Mouse (Mus musculus): ENCODE data around the gene Tacc3. TPM values are rescaled to one million over a fixed set of nuclear protein-coding genes. Genes with fewer than 3 reads are reported as not detected.
A peak's percentile ranks its signal among the peaks of the same experiment; 100 is the strongest.

Tacc3 gene
- polyA plus RNA-seq, 1 experiment, result 185 TPM

GRCm38 (mm10) chr5:33716467-33716866, 58.5 kb downstream of the Tacc3 start:
- no peak overlapping the region for H3K27ac ChIP-seq (ENCODE audit: insufficient read depth, low read length)
- H3K27me3 ChIP-seq (ENCODE audit: control insufficient read depth, insufficient read depth, low read length, poor library complexity, severe bottlenecking), result no peaks in the 10 kb centered on the region
- peaks cover 3% of the 10 kb centered on the region for H3K4me1 ChIP-seq (ENCODE audit: control insufficient read depth, insufficient read depth, low read length)
- no peaks in the 10 kb centered on the region for H3K9me3 ChIP-seq (replicated peaks; ENCODE audit: control insufficient read depth, insufficient read depth, low read length, poor library complexity, severe bottlenecking)
- H3K9ac ChIP-seq (ENCODE audit: low read depth, poor library complexity, severe bottlenecking), result no peak overlapping the region
- H3K36me3 ChIP-seq (ENCODE audit: control insufficient read depth, insufficient read depth, low read length, poor library complexity, severe bottlenecking), result no peaks in the 10 kb centered on the region
- no peak overlapping the region for H3K4me3 ChIP-seq (ENCODE audit: low read depth, low read length)
- TF ChIP-seq EP300 (IDR thresholded peaks at IDR 0.05; ENCODE audit: insufficient read depth, low read depth, low read length) (no peak), POLR2A (IDR thresholded peaks at IDR 0.05; ENCODE audit: insufficient read depth, low read length) (no peak), CTCF (IDR thresholded peaks at IDR 0.05; ENCODE audit: low read depth, low read length) (no peak)

GRCm38 (mm10) chr5:33718460-33718859, 60.5 kb downstream of the Tacc3 start:
- H3K36me3 ChIP-seq (ENCODE audit: control insufficient read depth, insufficient read depth, low read length, poor library complexity, severe bottlenecking), result no peaks in the 10 kb centered on the region
- H3K9ac ChIP-seq (ENCODE audit: low read depth, poor library complexity, severe bottlenecking), result no peak overlapping the region
- no peak for TF ChIP-seq EP300 (IDR thresholded peaks at IDR 0.05; ENCODE audit: insufficient read depth, low read depth, low read length)
- no peak for TF ChIP-seq CTCF (IDR thresholded peaks at IDR 0.05; ENCODE audit: low read depth, low read length)
- TF ChIP-seq POLR2A (IDR thresholded peaks at IDR 0.05; ENCODE audit: insufficient read depth, low read length), result no peak
- H3K4me3 ChIP-seq (ENCODE audit: low read depth, low read length), result no peak overlapping the region
- peaks cover 17% of the 10 kb centered on the region for H3K27me3 ChIP-seq (ENCODE audit: control insufficient read depth, insufficient read depth, low read length, poor library complexity, severe bottlenecking)
- no peak overlapping the region for H3K27ac ChIP-seq (ENCODE audit: insufficient read depth, low read length)
- no peaks in the 10 kb centered on the region for H3K9me3 ChIP-seq (replicated peaks; ENCODE audit: control insufficient read depth, insufficient read depth, low read length, poor library complexity, severe bottlenecking)
- H3K4me1 ChIP-seq (ENCODE audit: control insufficient read depth, insufficient read depth, low read length), result peaks cover 3% of the 10 kb centered on the region

GRCm38 (mm10) chr5:33720852-33721490, 63.0 kb downstream of the Tacc3 start:
- Histone ChIP-seq H3K4me1 (ENCODE audit: control insufficient read depth, insufficient read depth, low read length) (peaks cover 5% of the 10 kb centered on the region), H3K9ac (ENCODE audit: low read depth, poor library complexity, severe bottlenecking) (no peak overlapping the region)

GRCm38 (mm10) chr5:33721541-33722265, 63.8 kb downstream of the Tacc3 start, which contains the start of gene Fgfr3:
Gene Fgfr3, plus strand, starts transcription at chr5:33721674.
- Histone ChIP-seq H3K4me1 (ENCODE audit: control insufficient read depth, insufficient read depth, low read length) (peaks cover 5% of the 10 kb centered on the region), H3K9me3 (replicated peaks; ENCODE audit: control insufficient read depth, insufficient read depth, low read length, poor library complexity, severe bottlenecking) (no peaks in the 10 kb centered on the region), H3K36me3 (ENCODE audit: control insufficient read depth, insufficient read depth, low read length, poor library complexity, severe bottlenecking) (no peaks in the 10 kb centered on the region), H3K4me3 (ENCODE audit: low read depth, low read length) (peak within 1 kb of the TSS; percentile 82), H3K27ac (ENCODE audit: insufficient read depth, low read length) (no peak within 1 kb of the TSS), H3K9ac (ENCODE audit: low read depth, poor library complexity, severe bottlenecking) (peak within 1 kb of the TSS; percentile 84), H3K27me3 (ENCODE audit: control insufficient read depth, insufficient read depth, low read length, poor library complexity, severe bottlenecking) (peaks cover 18% of the 10 kb centered on the region)
- TF ChIP-seq POLR2A (IDR thresholded peaks at IDR 0.05; ENCODE audit: insufficient read depth, low read length) (no peak), EP300 (IDR thresholded peaks at IDR 0.05; ENCODE audit: insufficient read depth, low read depth, low read length) (no peak), CTCF (IDR thresholded peaks at IDR 0.05; ENCODE audit: low read depth, low read length) (no peak)

More at GRCm38 (mm10) chr5:33720852-33721490, 63.0 kb downstream of the Tacc3 start:
- no peak for TF ChIP-seq EP300 (IDR thresholded peaks at IDR 0.05; ENCODE audit: insufficient read depth, low read depth, low read length)
- no peak for TF ChIP-seq POLR2A (IDR thresholded peaks at IDR 0.05; ENCODE audit: insufficient read depth, low read length)
- no peak for TF ChIP-seq CTCF (IDR thresholded peaks at IDR 0.05; ENCODE audit: low read depth, low read length)
- Histone ChIP-seq H3K27me3 (ENCODE audit: control insufficient read depth, insufficient read depth, low read length, poor library complexity, severe bottlenecking) (peaks cover 18% of the 10 kb centered on the region), H3K9me3 (replicated peaks; ENCODE audit: control insufficient read depth, insufficient read depth, low read length, poor library complexity, severe bottlenecking) (no peaks in the 10 kb centered on the region), H3K36me3 (ENCODE audit: control insufficient read depth, insufficient read depth, low read length, poor library complexity, severe bottlenecking) (no peaks in the 10 kb centered on the region), H3K27ac (ENCODE audit: insufficient read depth, low read length) (no peak overlapping the region), H3K4me3 (ENCODE audit: low read depth, low read length) (peak overlapping the region; percentile 10)

GRCm38 (mm10) chr5:33722266-33723018, 64.5 kb downstream of the Tacc3 start:
- no peak for TF ChIP-seq CTCF (IDR thresholded peaks at IDR 0.05; ENCODE audit: low read depth, low read length)
- TF ChIP-seq POLR2A (IDR thresholded peaks at IDR 0.05; ENCODE audit: insufficient read depth, low read length), result no peak
- no peak for TF ChIP-seq EP300 (IDR thresholded peaks at IDR 0.05; ENCODE audit: insufficient read depth, low read depth, low read length)
- H3K4me1 ChIP-seq (ENCODE audit: control insufficient read depth, insufficient read depth, low read length), result peaks cover 2% of the 10 kb centered on the region
- H3K27me3 ChIP-seq (ENCODE audit: control insufficient read depth, insufficient read depth, low read length, poor library complexity, severe bottlenecking), result peaks cover 18% of the 10 kb centered on the region
- H3K9me3 ChIP-seq (replicated peaks; ENCODE audit: control insufficient read depth, insufficient read depth, low read length, poor library complexity, severe bottlenecking), result no peaks in the 10 kb centered on the region
- H3K27ac ChIP-seq (ENCODE audit: insufficient read depth, low read length), result no peak overlapping the region
- peak overlapping the region; percentile 82 for H3K4me3 ChIP-seq (ENCODE audit: low read depth, low read length)
- no peaks in the 10 kb centered on the region for H3K36me3 ChIP-seq (ENCODE audit: control insufficient read depth, insufficient read depth, low read length, poor library complexity, severe bottlenecking)
- peak overlapping the region; percentile 84 for H3K9ac ChIP-seq (ENCODE audit: low read depth, poor library complexity, severe bottlenecking)

Data from ES-Bruce4 (cell line).